Mouse (Mus musculus): ENCODE results near the gene Zfp827. TPM values are rescaled to one million over a fixed set of nuclear protein-coding genes. Genes with fewer than 3 reads are reported as not detected.

The Zfp827 gene
- polyA plus RNA-seq, 1 experiment = 32.4 TPM

DNA sequence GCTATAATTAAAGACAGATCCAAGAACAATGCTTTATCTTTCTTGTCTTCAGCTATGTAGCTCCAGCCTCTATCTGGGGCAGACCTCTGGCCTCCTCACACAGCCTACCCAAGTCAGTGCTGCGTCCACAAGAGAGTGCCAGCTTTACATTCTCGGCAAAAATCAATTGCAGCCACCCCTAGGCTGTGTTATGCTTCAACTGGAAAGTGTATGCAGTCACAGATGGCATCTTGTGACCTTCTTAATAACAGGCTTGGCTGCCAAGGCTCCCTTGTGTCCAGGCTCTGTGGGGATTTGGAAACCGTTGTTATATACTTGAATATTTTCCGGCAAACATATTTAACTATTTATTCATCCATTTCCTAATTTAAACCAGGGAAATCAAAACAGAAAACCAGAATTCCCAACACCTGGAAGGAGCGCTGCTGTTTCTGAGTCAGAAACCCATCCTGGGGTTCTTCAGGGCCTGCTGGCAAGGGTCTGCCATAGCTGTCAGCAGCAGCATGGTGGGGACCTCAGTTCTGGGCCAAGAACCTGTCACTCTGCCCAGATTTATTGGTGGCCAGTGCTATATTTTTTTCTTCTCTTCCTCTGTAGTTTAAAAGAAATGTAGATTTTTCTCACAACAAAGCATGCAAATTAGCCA, 194.0 kb downstream of the Zfp827 start:
- TF ChIP-seq CTCF (IDR thresholded peaks at IDR 0.05; ENCODE audit: extremely low read depth, insufficient read depth, low read length) (no peak), POLR2A (IDR thresholded peaks at IDR 0.05; ENCODE audit: extremely low read depth, insufficient read depth, low read length) (no peak)
- Histone ChIP-seq H3K4me3 (ENCODE audit: insufficient read depth, low read length) (no peak overlapping the region), H3K4me1 (ENCODE audit: control insufficient read depth, insufficient read depth, low read length) (no peaks in the 10 kb centered on the region), H3K27ac (ENCODE audit: insufficient read depth, low read length) (no peak overlapping the region)

DNA sequence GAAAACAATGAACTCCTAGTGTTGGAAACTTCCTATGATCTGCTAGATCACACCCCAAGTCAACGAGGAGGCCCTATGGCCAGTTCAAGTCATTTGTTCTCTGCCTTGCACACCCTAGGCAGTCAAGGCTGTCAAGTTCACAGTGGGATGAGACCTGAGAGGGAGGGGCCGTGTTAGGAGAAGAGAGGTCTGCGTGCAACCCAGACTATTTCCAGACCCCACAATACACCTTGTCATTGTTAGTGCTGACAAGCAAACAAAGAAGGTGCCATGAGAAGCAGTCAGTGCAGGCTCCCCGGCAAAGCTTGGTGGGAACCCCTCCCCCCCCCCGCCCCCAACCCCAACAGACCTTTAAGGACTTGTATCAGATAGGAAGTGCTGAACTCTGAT, 194.5 kb downstream of the Zfp827 start:
- Histone ChIP-seq H3K27ac (ENCODE audit: insufficient read depth, low read length) (no peak overlapping the region), H3K4me1 (ENCODE audit: control insufficient read depth, insufficient read depth, low read length) (no peaks in the 10 kb centered on the region), H3K4me3 (ENCODE audit: insufficient read depth, low read length) (no peak overlapping the region)
- no peak for TF ChIP-seq POLR2A (IDR thresholded peaks at IDR 0.05; ENCODE audit: extremely low read depth, insufficient read depth, low read length)
- no peak for TF ChIP-seq CTCF (IDR thresholded peaks at IDR 0.05; ENCODE audit: extremely low read depth, insufficient read depth, low read length)

GRCm38 (mm10) chr8:79224363-79224762, 196.1 kb downstream of the Zfp827 start:
- Histone ChIP-seq H3K4me3 (ENCODE audit: insufficient read depth, low read length) (no peak overlapping the region), H3K27ac (ENCODE audit: insufficient read depth, low read length) (no peak overlapping the region), H3K4me1 (ENCODE audit: control insufficient read depth, insufficient read depth, low read length) (no peaks in the 10 kb centered on the region)
- TF ChIP-seq CTCF (IDR thresholded peaks at IDR 0.05; ENCODE audit: extremely low read depth, insufficient read depth, low read length) (no peak), POLR2A (IDR thresholded peaks at IDR 0.05; ENCODE audit: extremely low read depth, insufficient read depth, low read length) (no peak)

DNA sequence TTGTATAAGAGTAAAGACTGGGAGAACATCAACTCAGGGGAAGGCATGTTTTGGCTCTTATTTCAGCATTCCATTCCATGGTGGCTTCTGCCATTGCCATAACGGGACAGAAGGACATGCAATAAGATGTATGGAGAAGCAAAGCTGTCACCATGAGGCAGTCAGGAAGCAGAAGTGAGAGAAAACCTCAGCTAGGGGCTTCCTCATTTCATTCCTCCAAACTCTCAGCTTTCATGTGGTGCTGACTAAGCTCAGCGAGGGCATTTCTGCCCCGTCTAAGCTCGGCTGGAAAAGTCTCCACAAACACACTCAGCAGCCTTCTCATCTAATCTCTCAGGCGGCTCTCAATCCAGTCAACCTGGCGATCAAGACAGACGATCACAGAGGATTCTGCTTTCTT, 197.3 kb downstream of the Zfp827 start:
- Histone ChIP-seq H3K4me1 (ENCODE audit: control insufficient read depth, insufficient read depth, low read length) (no peaks in the 10 kb centered on the region), H3K4me3 (ENCODE audit: insufficient read depth, low read length) (no peak overlapping the region), H3K27ac (ENCODE audit: insufficient read depth, low read length) (no peak overlapping the region)
- no peak for TF ChIP-seq CTCF (IDR thresholded peaks at IDR 0.05; ENCODE audit: extremely low read depth, insufficient read depth, low read length)
- no peak for TF ChIP-seq POLR2A (IDR thresholded peaks at IDR 0.05; ENCODE audit: extremely low read depth, insufficient read depth, low read length)

DNA sequence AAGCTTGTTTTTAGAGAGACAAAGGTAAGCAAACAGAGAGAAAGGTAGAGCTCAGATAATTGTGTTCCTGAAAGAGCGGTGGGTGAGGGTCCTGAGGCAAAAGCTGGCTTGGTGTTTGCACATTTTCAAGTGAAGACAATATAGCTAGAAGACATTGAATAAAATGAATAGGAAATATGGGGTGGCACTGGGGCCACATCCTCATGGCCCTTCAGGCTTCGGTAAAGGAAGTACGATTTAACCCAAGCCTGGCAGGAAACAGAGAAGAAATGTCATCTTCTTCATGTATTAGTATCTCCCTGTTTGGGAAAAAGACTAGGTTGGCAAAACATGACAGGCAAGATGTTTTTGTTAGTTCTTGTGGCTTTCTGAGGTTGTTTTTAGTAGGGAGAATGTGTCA, 197.8 kb downstream of the Zfp827 start:
- H3K27ac ChIP-seq (ENCODE audit: insufficient read depth, low read length) = no peak overlapping the region
- H3K4me1 ChIP-seq (ENCODE audit: control insufficient read depth, insufficient read depth, low read length) = no peaks in the 10 kb centered on the region
- TF ChIP-seq POLR2A (IDR thresholded peaks at IDR 0.05; ENCODE audit: extremely low read depth, insufficient read depth, low read length) = no peak
- no peak overlapping the region for H3K4me3 ChIP-seq (ENCODE audit: insufficient read depth, low read length)

DNA sequence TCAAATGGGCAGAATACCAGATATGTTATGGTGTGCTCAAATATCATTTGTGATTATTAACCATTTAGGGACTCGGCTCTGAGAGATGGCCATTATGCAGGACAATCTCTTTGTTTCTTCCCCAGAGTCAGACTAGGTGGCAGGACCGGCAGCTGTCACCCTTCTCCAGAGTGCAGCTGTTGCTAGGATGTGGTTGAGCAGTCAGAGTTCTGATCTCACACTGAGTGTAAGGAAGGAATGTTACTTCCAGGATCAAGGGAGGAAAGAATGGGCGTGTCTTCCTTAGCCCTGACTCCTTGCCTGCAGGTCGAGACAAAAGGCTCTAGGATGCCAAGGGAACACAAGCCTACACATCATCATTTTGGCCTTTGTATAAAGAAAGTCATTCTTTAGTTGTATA, 199.0 kb downstream of the Zfp827 start:
- H3K4me3 ChIP-seq (ENCODE audit: insufficient read depth, low read length) = no peak overlapping the region
- TF ChIP-seq CTCF (IDR thresholded peaks at IDR 0.05; ENCODE audit: extremely low read depth, insufficient read depth, low read length) (no peak), POLR2A (IDR thresholded peaks at IDR 0.05; ENCODE audit: extremely low read depth, insufficient read depth, low read length) (no peak)
- no peaks in the 10 kb centered on the region for H3K4me1 ChIP-seq (ENCODE audit: control insufficient read depth, insufficient read depth, low read length)
- H3K27ac ChIP-seq (ENCODE audit: insufficient read depth, low read length) = no peak overlapping the region

GRCm38 (mm10) chr8:79227916-79228315, 199.7 kb downstream of the Zfp827 start:
- Histone ChIP-seq H3K4me1 (ENCODE audit: control insufficient read depth, insufficient read depth, low read length) (no peaks in the 10 kb centered on the region), H3K4me3 (ENCODE audit: insufficient read depth, low read length) (no peak overlapping the region), H3K27ac (ENCODE audit: insufficient read depth, low read length) (no peak overlapping the region)
- TF ChIP-seq POLR2A (IDR thresholded peaks at IDR 0.05; ENCODE audit: extremely low read depth, insufficient read depth, low read length) = no peak
- TF ChIP-seq CTCF (IDR thresholded peaks at IDR 0.05; ENCODE audit: extremely low read depth, insufficient read depth, low read length) = no peak

DNA sequence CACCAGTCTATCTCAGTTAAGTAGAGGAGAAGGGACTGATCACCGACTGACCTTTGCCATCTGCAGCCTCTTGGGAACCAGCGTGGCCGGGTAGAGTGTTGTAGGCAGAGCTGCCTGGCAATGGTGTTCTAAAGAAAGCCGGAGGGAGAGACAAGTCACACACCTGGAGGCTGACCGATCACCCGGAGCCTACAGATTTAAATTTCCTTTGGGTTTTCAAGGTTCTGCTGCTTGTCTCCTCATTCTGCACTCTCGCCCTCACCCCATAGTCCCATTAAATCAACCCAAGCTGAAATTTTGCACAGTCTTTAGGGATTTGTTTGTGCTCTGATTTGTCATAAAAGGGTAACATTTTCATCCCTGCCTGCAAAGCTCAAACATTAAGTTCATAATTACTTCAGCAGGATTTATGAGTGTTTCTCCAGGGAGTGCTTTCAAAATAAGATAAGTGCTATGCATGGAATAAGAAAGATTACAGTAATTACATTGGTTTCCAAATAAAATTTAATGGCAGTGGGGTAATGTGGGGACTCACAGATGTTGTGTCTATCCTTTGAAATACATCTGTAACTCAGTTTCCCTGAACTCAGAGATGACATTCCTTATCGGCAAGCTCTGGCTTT, 201.1 kb downstream of the Zfp827 start:
- H3K27ac ChIP-seq (ENCODE audit: insufficient read depth, low read length) = no peak overlapping the region
- no peak overlapping the region for H3K4me3 ChIP-seq (ENCODE audit: insufficient read depth, low read length)
- TF ChIP-seq POLR2A (IDR thresholded peaks at IDR 0.05; ENCODE audit: extremely low read depth, insufficient read depth, low read length) (no peak), CTCF (IDR thresholded peaks at IDR 0.05; ENCODE audit: extremely low read depth, insufficient read depth, low read length) (no peak)
- H3K4me1 ChIP-seq (ENCODE audit: control insufficient read depth, insufficient read depth, low read length) = no peaks in the 10 kb centered on the region

GRCm38 (mm10) chr8:79239320-79239719, 211.1 kb downstream of the Zfp827 start:
- no peak overlapping the region for H3K4me3 ChIP-seq (ENCODE audit: insufficient read depth, low read length)
- no peak for TF ChIP-seq POLR2A (IDR thresholded peaks at IDR 0.05; ENCODE audit: extremely low read depth, insufficient read depth, low read length)
- TF ChIP-seq CTCF (IDR thresholded peaks at IDR 0.05; ENCODE audit: extremely low read depth, insufficient read depth, low read length) = no peak

GRCm38 (mm10) chr8:79239996-79240395, 211.8 kb downstream of the Zfp827 start:
- H3K27ac ChIP-seq (ENCODE audit: insufficient read depth, low read length) = no peak overlapping the region
- TF ChIP-seq POLR2A (IDR thresholded peaks at IDR 0.05; ENCODE audit: extremely low read depth, insufficient read depth, low read length) (no peak), CTCF (IDR thresholded peaks at IDR 0.05; ENCODE audit: extremely low read depth, insufficient read depth, low read length) (no peak)
- H3K4me3 ChIP-seq (ENCODE audit: insufficient read depth, low read length) = no peak overlapping the region
- H3K4me1 ChIP-seq (ENCODE audit: control insufficient read depth, insufficient read depth, low read length) = no peaks in the 10 kb centered on the region

More at GRCm38 (mm10) chr8:79239320-79239719, 211.1 kb downstream of the Zfp827 start:
- no peak overlapping the region for H3K27ac ChIP-seq (ENCODE audit: insufficient read depth, low read length)
- H3K4me1 ChIP-seq (ENCODE audit: control insufficient read depth, insufficient read depth, low read length) = no peaks in the 10 kb centered on the region

Other genes with a start within 250 kb of the Zfp827 start
- 58.9 and 62.1 TPM in 2 replicates for gene Lsm6, start 207.3 kb upstream of the Zfp827 start, polyA plus RNA-seq (2012; rRNA removed)
- gene 1700011L22Rik, start 220.1 kb downstream of the Zfp827 start, polyA plus RNA-seq (2012; rRNA removed) = not detected in 2 replicates

Measured in cortical plate, adult 2 months (tissue).